Mouse (Mus musculus) adrenal gland, adult 18-20 months (tissue): ENCODE data around the gene Lhfpl1. TPM values are rescaled to one million over a fixed set of nuclear protein-coding genes. Genes with fewer than 3 reads are reported as not detected.
"Not testable (repeated sequence)": the region's sequence is repeated elsewhere in the genome, so short reads cannot be mapped to it uniquely, and the experiment has no call there.

Experiments used
- DNase-seq, 2 experiments: peaks; one replicate each; pipeline ENCODE4 v3.0.0; 2021 to 2022; ENCODE audit warnings: low spot score in 2 of 2
- long read RNA-seq, 2 experiments: library from polyadenylated mRNA; stranded (forward); transcript quantifications; one replicate each; pipeline ENCODE4 v2.0.0; 2021
- total RNA-seq, 2 experiments: library from RNA; stranded (reverse); gene quantifications; 1 replicate in 1 of 2; 2 replicates in 1 of 2; pipeline ENCODE4 v1.2.3; 2021

Lhfpl1 gene
- not detected for total RNA-seq
- long read RNA-seq, experiment 1, result 0 reads
- long read RNA-seq, experiment 2, result 0 reads

GRCm38 (mm10) chrX:145348377-145349203 lies at the start of gene Lhfpl1:
Lhfpl1 (minus strand) TSS chrX:145349089.
- DNase-seq, result no peak

DNA sequence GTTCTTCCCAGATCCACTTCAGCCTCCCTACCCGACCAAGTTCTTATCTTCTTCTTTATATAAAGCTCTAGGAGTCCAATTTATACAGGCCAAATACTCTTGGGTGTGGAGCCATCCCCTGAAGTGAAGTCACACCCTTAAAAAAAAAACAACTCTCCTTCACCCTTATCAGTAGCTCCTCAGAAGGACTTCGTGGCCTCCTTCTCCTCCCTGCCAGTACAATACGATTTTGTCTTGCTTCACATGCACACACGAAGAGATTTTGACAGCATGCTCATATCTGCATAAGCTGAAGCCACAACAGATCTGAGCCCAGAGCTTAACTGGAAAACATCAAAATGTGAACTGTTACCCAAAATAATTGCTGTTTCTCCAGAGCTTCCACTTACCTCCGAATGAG lies 22.9 kb upstream of the Lhfpl1 start:
- no peak for DNase-seq

DNA sequence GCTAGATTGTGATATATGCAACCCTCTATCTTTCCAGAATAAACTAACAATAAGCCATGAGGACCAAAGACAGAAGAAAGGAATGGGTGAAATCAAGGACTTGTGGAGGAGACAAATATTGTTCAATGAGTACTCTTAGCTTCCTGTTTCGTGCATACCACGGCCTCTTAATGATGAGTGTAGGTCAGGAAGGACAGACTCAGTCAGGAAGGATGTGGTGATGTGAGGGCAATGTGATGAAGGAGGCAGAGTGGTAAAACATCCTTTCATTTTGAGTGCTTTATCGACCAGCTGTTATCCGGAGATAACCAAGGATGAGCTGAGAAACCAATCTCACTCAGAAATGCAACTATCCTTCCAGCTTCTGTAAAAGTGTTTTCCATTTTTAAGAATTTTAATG lies 13.6 kb upstream of the Lhfpl1 start:
- no peak for DNase-seq

GRCm38 (mm10) chrX:145342402-145342801 lies 6.5 kb downstream of the Lhfpl1 start:
- no peak for DNase-seq

DNA sequence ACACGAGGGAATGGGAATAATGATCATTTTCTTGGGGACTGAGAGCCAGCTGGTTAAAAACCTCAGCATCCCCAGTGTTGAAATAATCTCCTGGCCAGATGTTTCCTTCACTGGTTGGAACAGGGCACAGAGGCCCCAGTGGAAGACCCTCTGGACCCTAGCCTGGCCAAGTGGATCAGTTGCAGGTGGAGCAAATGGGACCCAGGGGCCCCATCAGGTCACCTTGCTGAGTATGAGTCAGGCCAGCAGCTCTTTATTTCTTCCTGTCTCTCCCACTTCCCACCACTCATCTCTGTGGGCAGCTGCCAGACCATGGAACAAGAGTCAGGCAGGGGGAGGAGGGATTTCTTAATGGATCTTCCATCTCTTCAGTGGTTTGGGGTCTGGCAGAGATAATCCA lies 12.7 kb downstream of the Lhfpl1 start:
- DNase-seq, result no peak

- no peak for DNase-seq
Measured at GRCm38 (mm10) chrX:145308555-145308954, 40.3 kb downstream of the Lhfpl1 start.

DNA sequence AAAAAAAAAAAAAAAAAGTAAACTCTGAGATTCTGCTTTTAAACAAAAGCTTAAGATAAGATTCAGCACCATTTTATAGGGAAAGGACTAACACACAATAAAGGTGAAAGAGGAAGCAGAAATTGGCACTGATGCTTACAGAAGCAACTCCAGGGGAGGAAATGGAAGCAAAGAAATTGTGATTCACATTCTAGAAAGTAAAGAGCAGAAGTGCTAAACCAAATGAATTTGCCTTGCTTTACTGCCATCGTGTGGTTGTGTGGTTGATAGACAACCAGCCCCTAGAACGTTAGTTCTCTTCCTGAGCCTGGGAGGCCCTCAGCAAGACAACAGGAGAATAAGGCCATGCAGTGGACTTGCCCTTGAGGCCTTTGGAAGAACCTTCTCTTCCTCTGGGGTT lies 41.7 kb downstream of the Lhfpl1 start:
- DNase-seq, result no peak

DNA sequence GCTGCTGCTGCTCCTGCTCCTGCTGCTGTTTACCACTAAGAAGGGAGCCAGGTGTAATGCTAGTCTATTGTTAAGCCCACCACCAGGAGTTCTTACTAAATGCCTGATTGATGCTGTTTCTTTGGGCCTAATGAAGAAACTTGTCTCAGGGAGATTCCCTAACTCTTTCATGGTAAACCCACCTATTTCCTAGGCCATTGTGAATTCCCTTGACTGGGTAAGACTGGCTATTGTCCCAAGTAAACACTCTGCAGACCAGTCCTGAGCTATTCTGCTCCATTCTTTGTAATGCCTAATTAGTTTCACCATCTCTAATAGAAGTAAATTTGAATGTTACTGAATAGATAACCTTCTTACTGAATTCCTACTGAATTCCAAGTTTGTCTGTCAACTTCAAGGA lies 48.7 kb downstream of the Lhfpl1 start:
- not testable (repeated sequence) for DNase-seq

- no peak for DNase-seq
Measured at GRCm38 (mm10) chrX:145272209-145272608, 76.7 kb downstream of the Lhfpl1 start.

GRCm38 (mm10) chrX:145271768-145272167 lies 77.1 kb downstream of the Lhfpl1 start:
- no peak for DNase-seq

- no peak for DNase-seq
Measured at GRCm38 (mm10) chrX:145261803-145262202, 87.1 kb downstream of the Lhfpl1 start.

Other genes starting within 250 kb of the Lhfpl1 start
- gene Amot, start 156.1 kb upstream of the Lhfpl1 start, total RNA-seq, result 1 to 10 TPM; 5.2 to 5.6 TPM